Mouse (Mus musculus): Measurements from ENCODE around the gene Crybb1.

Gene Crybb1

GRCm38 (mm10) chr5:112237866-112238570, 17.6 kb upstream of the Crybb1 start:
- no peak for DNase-seq (ENCODE audit: low read depth, low spot score)

- no peak for DNase-seq (ENCODE audit: low read depth, low spot score)
Observed at GRCm38 (mm10) chr5:112238781-112239482, 16.7 kb upstream of the Crybb1 start.

- DNase-seq (ENCODE audit: low read depth, low spot score) = peak; percentile 58
Observed at GRCm38 (mm10) chr5:112240761-112241160, 14.9 kb upstream of the Crybb1 start.

- DNase-seq (ENCODE audit: low read depth, low spot score) = no peak
Observed at GRCm38 (mm10) chr5:112241849-112242248, 13.8 kb upstream of the Crybb1 start.

GRCm38 (mm10) chr5:112242361-112242778, 13.2 kb upstream of the Crybb1 start:
- no peak for DNase-seq (ENCODE audit: low read depth, low spot score)

GRCm38 (mm10) chr5:112243041-112243440, 12.6 kb upstream of the Crybb1 start:
- DNase-seq (ENCODE audit: low read depth, low spot score) = no peak

- DNase-seq (ENCODE audit: low read depth, low spot score) = no peak
Observed at GRCm38 (mm10) chr5:112243539-112244274, 11.9 kb upstream of the Crybb1 start.

- DNase-seq (ENCODE audit: low read depth, low spot score) = no peak
Observed at GRCm38 (mm10) chr5:112244275-112244562, 11.4 kb upstream of the Crybb1 start.

GRCm38 (mm10) chr5:112244890-112245615, 10.6 kb upstream of the Crybb1 start:
- no peak for DNase-seq (ENCODE audit: low read depth, low spot score)

- DNase-seq (ENCODE audit: low read depth, low spot score) = no peak
Observed at GRCm38 (mm10) chr5:112247399-112247798, 8.2 kb upstream of the Crybb1 start.

GRCm38 (mm10) chr5:112249106-112249505, 6.5 kb upstream of the Crybb1 start:
- DNase-seq (ENCODE audit: low read depth, low spot score) = no peak

- DNase-seq (ENCODE audit: low read depth, low spot score) = no peak
Observed at GRCm38 (mm10) chr5:112252400-112252799, 3.2 kb upstream of the Crybb1 start, which contains the start of gene Cryba4. Cryba4 (minus strand) TSS chr5:112252518.

GRCm38 (mm10) chr5:112253169-112253568, 2.4 kb upstream of the Crybb1 start:
- no peak for DNase-seq (ENCODE audit: low read depth, low spot score)

GRCm38 (mm10) chr5:112254282-112254806, 1.3 kb upstream of the Crybb1 start:
- no peak for DNase-seq (ENCODE audit: low read depth, low spot score)

GRCm38 (mm10) chr5:112256457-112256856, 842 bp downstream of the Crybb1 start:
- no peak for DNase-seq (ENCODE audit: low read depth, low spot score)

GRCm38 (mm10) chr5:112257896-112258295, 2.3 kb downstream of the Crybb1 start:
- no peak for DNase-seq (ENCODE audit: low read depth, low spot score)

GRCm38 (mm10) chr5:112259862-112260650, 4.4 kb downstream of the Crybb1 start:
- DNase-seq (ENCODE audit: low read depth, low spot score) = no peak

- no peak for DNase-seq (ENCODE audit: low read depth, low spot score)
Observed at GRCm38 (mm10) chr5:112260818-112261217, 5.2 kb downstream of the Crybb1 start.

- no peak for DNase-seq (ENCODE audit: low read depth, low spot score)
Observed at GRCm38 (mm10) chr5:112264099-112264498, 8.5 kb downstream of the Crybb1 start.

- DNase-seq (ENCODE audit: low read depth, low spot score) = no peak
Observed at GRCm38 (mm10) chr5:112265110-112265509, 9.5 kb downstream of the Crybb1 start.

GRCm38 (mm10) chr5:112265515-112265914, 9.9 kb downstream of the Crybb1 start:
- no peak for DNase-seq (ENCODE audit: low read depth, low spot score)

All from telencephalon, adult 2 months (tissue).